Comparison of ENCODE assay signal across 19 mouse cellular contexts in genomic region chr2:155655759-155656372, GRCm38 (mm10). TPM values are rescaled to one million over a fixed set of nuclear protein-coding genes. Genes with fewer than 3 reads are reported as not detected.
DNase-seq lines count a peak whose midpoint lies in the region; ATAC-seq lines count a peak whose summit lies in the region.
"Had no signal": no experiment of that assay in that cellular context is flagged by ENCODE, and none has a peak within 500 bp of the region (broad histone marks: within the 10 kb centered on the region; RNA-seq: fewer than 3 reads in every experiment).

No protein-coding gene starts in this region.

- H3K9me3 ChIP-seq in forebrain, embryonic 14.5 days (replicated peaks; ENCODE audit: control insufficient read depth, low read length) = no peaks in the 10 kb centered on the region
- H3K9me3 ChIP-seq in forebrain, embryonic 16.5 days (ENCODE audit: control insufficient read depth, low read length) = no peaks in the 10 kb centered on the region
- H3K9me3 ChIP-seq in midbrain, embryonic 11.5 days (ENCODE audit: control insufficient read depth, low read length) = no peaks in the 10 kb centered on the region
- no peaks in the 10 kb centered on the region for H3K9me3 ChIP-seq in midbrain, embryonic 16.5 days (replicated peaks; ENCODE audit: control insufficient read depth, low read length, poor library complexity, severe bottlenecking)
- H3K9me3 ChIP-seq: embryonic facial prominence, embryonic 12.5 days; heart, embryonic 15.5 days; hindbrain, embryonic 15.5 days had no signal

- H3K27ac ChIP-seq in forebrain, embryonic 14.5 days (ENCODE audit: low read depth, low read length) = 0 out of 2 replicates have a peak overlapping the region, but pooled peaks have one; percentile 23
- H3K27ac ChIP-seq in forebrain, embryonic 16.5 days (ENCODE audit: low read length) = no peak overlapping the region
- no peak overlapping the region for H3K27ac ChIP-seq in midbrain, embryonic 11.5 days (ENCODE audit: low read depth, low read length)
- H3K27ac ChIP-seq in midbrain, embryonic 16.5 days (ENCODE audit: low read length) = no peak overlapping the region
- H3K27ac ChIP-seq: embryonic facial prominence, embryonic 12.5 days; heart, adult 2 months; heart, embryonic 15.5 days; hindbrain, embryonic 15.5 days had no signal

- no peak overlapping the region for H3K4me3 ChIP-seq in forebrain, embryonic 14.5 days (ENCODE audit: low read depth, low read length)
- no peak overlapping the region for H3K4me3 ChIP-seq in forebrain, embryonic 16.5 days (replicated peaks; ENCODE audit: low read length)
- H3K4me3 ChIP-seq in midbrain, embryonic 11.5 days (ENCODE audit: low read depth, low read length) = no peak overlapping the region
- H3K4me3 ChIP-seq in midbrain, embryonic 16.5 days (ENCODE audit: low read depth, low read length) = no peak overlapping the region
- H3K4me3 ChIP-seq: embryonic facial prominence, embryonic 12.5 days; heart, adult 2 months; heart, embryonic 15.5 days; hindbrain, embryonic 15.5 days had no signal

- DNase-seq in embryo, embryonic 10.5 days (ENCODE audit: low spot score) = peak; percentile 20
- DNase-seq in embryo, embryonic 11 days = no peak
- peak; percentile 36 for DNase-seq in forebrain, embryonic 14.5 days (ENCODE audit: low spot score)
- DNase-seq in midbrain, embryonic 11.5 days (ENCODE audit: low spot score, missing footprints) = peak; percentile 76
- DNase-seq in left cerebral cortex, postnatal 25 days (ENCODE audit: low spot score in 2 of 2) = no peak
- DNase-seq: adrenal gland, postnatal 10 days; cerebellum, adult 11-12 months; cerebellum, adult 9-10 months; cerebellum, postnatal 25 days; gastrocnemius, postnatal 36 days; heart, adult 2 months; heart, postnatal 14 days; kidney, adult 11 months had no signal

- H3K4me1 ChIP-seq in forebrain, embryonic 14.5 days (ENCODE audit: control insufficient read depth, insufficient read depth, low read length) = no peaks in the 10 kb centered on the region
- H3K4me1 ChIP-seq in forebrain, embryonic 16.5 days (replicated peaks; ENCODE audit: control insufficient read depth, insufficient read depth, low read length) = no peaks in the 10 kb centered on the region
- no peaks in the 10 kb centered on the region for H3K4me1 ChIP-seq in midbrain, embryonic 11.5 days (ENCODE audit: control insufficient read depth, insufficient read depth, low read length)
- H3K4me1 ChIP-seq in midbrain, embryonic 16.5 days (ENCODE audit: control insufficient read depth, insufficient read depth, low read length) = no peaks in the 10 kb centered on the region
- H3K4me1 ChIP-seq: embryonic facial prominence, embryonic 12.5 days; heart, embryonic 15.5 days; hindbrain, embryonic 15.5 days had no signal

- no peaks in the 10 kb centered on the region for H3K27me3 ChIP-seq in forebrain, embryonic 14.5 days (replicated peaks; ENCODE audit: control insufficient read depth, insufficient read depth, low read length)
- no peaks in the 10 kb centered on the region for H3K27me3 ChIP-seq in forebrain, embryonic 16.5 days (replicated peaks; ENCODE audit: control insufficient read depth, insufficient read depth, low read length)
- H3K27me3 ChIP-seq in midbrain, embryonic 11.5 days (ENCODE audit: control insufficient read depth, insufficient read depth, low read length) = no peaks in the 10 kb centered on the region
- no peaks in the 10 kb centered on the region for H3K27me3 ChIP-seq in midbrain, embryonic 16.5 days (ENCODE audit: control insufficient read depth, insufficient read depth, low read depth, low read length)
- H3K27me3 ChIP-seq: embryonic facial prominence, embryonic 12.5 days; heart, embryonic 15.5 days; hindbrain, embryonic 15.5 days had no signal

- WGBS in forebrain, embryonic 14.5 days = 24% methylated on average over 6 of the region's 6 CpGs
- 28% methylated on average over 6 of the region's 6 CpGs for WGBS in forebrain, embryonic 16.5 days
- 61% methylated on average over 6 of the region's 6 CpGs for WGBS in midbrain, embryonic 11.5 days
- WGBS in midbrain, embryonic 16.5 days = 48% methylated on average over 6 of the region's 6 CpGs

- no peak for ATAC-seq in forebrain, embryonic 14.5 days
- ATAC-seq in forebrain, embryonic 16.5 days = no peak
- ATAC-seq in midbrain, embryonic 11.5 days (ENCODE audit: low FRiP score) = no peak
- ATAC-seq in midbrain, embryonic 16.5 days = no peak

- H3K36me3 ChIP-seq in forebrain, embryonic 14.5 days (ENCODE audit: control insufficient read depth, insufficient read depth, low read length) = peaks cover 91% of the 10 kb centered on the region
- H3K36me3 ChIP-seq in forebrain, embryonic 16.5 days (ENCODE audit: control insufficient read depth, insufficient read depth) = peaks cover 39% of the 10 kb centered on the region
- peaks cover 22% of the 10 kb centered on the region for H3K36me3 ChIP-seq in midbrain, embryonic 11.5 days (ENCODE audit: control insufficient read depth, insufficient read depth, low read length)
- H3K36me3 ChIP-seq in midbrain, embryonic 16.5 days (ENCODE audit: control insufficient read depth, insufficient read depth, low read length) = peaks cover 42% of the 10 kb centered on the region

- no peak overlapping the region for H3K4me2 ChIP-seq in forebrain, embryonic 14.5 days (ENCODE audit: low read length)
- no peak overlapping the region for H3K4me2 ChIP-seq in forebrain, embryonic 16.5 days (ENCODE audit: low read length)
- H3K4me2 ChIP-seq in midbrain, embryonic 11.5 days = no peak overlapping the region
- no peak overlapping the region for H3K4me2 ChIP-seq in midbrain, embryonic 16.5 days (ENCODE audit: low read length)
- H3K4me2 ChIP-seq: embryonic facial prominence, embryonic 12.5 days; heart, embryonic 11.5 days; heart, embryonic 15.5 days; hindbrain, embryonic 15.5 days had no signal

- intact Hi-C loops in left cerebral cortex, postnatal 25 days (cut with DNase I) = no loop called here

- no peak overlapping the region for H3K9ac ChIP-seq in forebrain, embryonic 14.5 days (ENCODE audit: low read length)
- H3K9ac ChIP-seq in forebrain, embryonic 16.5 days (replicated peaks; ENCODE audit: low read depth, low read length) = no peak overlapping the region
- H3K9ac ChIP-seq in midbrain, embryonic 11.5 days (ENCODE audit: low read length) = no peak overlapping the region
- H3K9ac ChIP-seq in midbrain, embryonic 16.5 days (ENCODE audit: low read depth, low read length) = no peak overlapping the region
- H3K9ac ChIP-seq: embryonic facial prominence, embryonic 12.5 days; heart, embryonic 15.5 days; hindbrain, embryonic 15.5 days had no signal

RNA-seq across cellular contexts. Expression of gene Trpc4ap, which starts 36.3 kb away (rescaled TPM):
- polyA plus RNA-seq in forebrain, embryonic 14.5 days (2014; fragmentation: Nextera tagmentation; extraction: Ambion mirVana) = 153 and 181 TPM in 2 replicates
- 179 and 180 TPM in 2 replicates for polyA plus RNA-seq in forebrain, embryonic 16.5 days (2015; fragmentation: Nextera tagmentation; extraction: Ambion mirVana)
- polyA plus RNA-seq in midbrain, embryonic 11.5 days (2014; fragmentation: Nextera tagmentation; extraction: Ambion mirVana) = 138 and 144 TPM in 2 replicates
- 152 and 157 TPM in 2 replicates for polyA plus RNA-seq in midbrain, embryonic 16.5 days (2015; fragmentation: Nextera tagmentation; extraction: Ambion mirVana)
- 100 to 1,000 TPM; 146 to 147 TPM for total RNA-seq in left cerebral cortex, postnatal 25 days (2021)

RNA-seq across cellular contexts. Expression of gene Myh7b, which starts 44.9 kb away (rescaled TPM):
- 0.08 and 0.35 TPM in 2 replicates for polyA plus RNA-seq in forebrain, embryonic 14.5 days (2014; fragmentation: Nextera tagmentation; extraction: Ambion mirVana)
- polyA plus RNA-seq in forebrain, embryonic 16.5 days (2015; fragmentation: Nextera tagmentation; extraction: Ambion mirVana) = 0.62 and 0.63 TPM in 2 replicates
- 0.59 and 0.63 TPM in 2 replicates for polyA plus RNA-seq in midbrain, embryonic 11.5 days (2014; fragmentation: Nextera tagmentation; extraction: Ambion mirVana)
- 0.80 and 1.0 TPM in 2 replicates for polyA plus RNA-seq in midbrain, embryonic 16.5 days (2015; fragmentation: Nextera tagmentation; extraction: Ambion mirVana)
- 1 to 10 TPM; 3.8 to 5.3 TPM for total RNA-seq in left cerebral cortex, postnatal 25 days (2021)

Comparison
In these comparisons a context has a peak if more than half of its experiments do, and no peak if none do; other contexts are left out.
1. DNase-seq: peak in embryo, embryonic 10.5 days (single experiment), forebrain, embryonic 14.5 days (single experiment) and midbrain, embryonic 11.5 days (single experiment); none in embryo, embryonic 11 days (single experiment) and left cerebral cortex, postnatal 25 days (0 of 2).